Mouse (Mus musculus) stomach, embryonic 15.5 days (tissue): Measurements from ENCODE around the gene Polr3a. TPM values are rescaled to one million over a fixed set of nuclear protein-coding genes. Genes with fewer than 3 reads are reported as not detected.

ENCODE experiments used
- ATAC-seq: fragments of 200-750 bp; cut with Nextera tagmentation; 2 replicates; pipeline ENCODE4 v1.8.0; 2017; ENCODE audit warnings: low read depth, moderate number of reproducible peaks, moderate TSS enrichment; ENCODE audit not compliant: insufficient read depth, low FRiP score
- H3K27ac ChIP-seq: fragments of 300-500 bp; sonication (generic); 2 replicates; pipeline ENCODE4 v1.5.1; 2015; ENCODE audit warnings: mild to moderate bottlenecking, inconsistent platforms
- H3K27me3 ChIP-seq: fragments of 300-500 bp; sonication (generic); replicated peaks from 2 replicates; pipeline ENCODE4 v1.6.1; 2015; ENCODE audit warnings: inconsistent platforms
- H3K36me3 ChIP-seq: fragments of 300-500 bp; sonication (generic); 2 replicates; pipeline ENCODE4 v1.6.1; 2015; ENCODE audit warnings: inconsistent platforms
- H3K4me1 ChIP-seq: fragments of 300-500 bp; sonication (generic); 2 replicates; pipeline ENCODE4 v1.6.1; 2015; ENCODE audit warnings: inconsistent platforms
- H3K4me2 ChIP-seq: fragments of 300-500 bp; sonication (generic); 2 replicates; pipeline ENCODE4 v1.6.1; 2015; ENCODE audit warnings: mild to moderate bottlenecking, inconsistent platforms
- H3K4me3 ChIP-seq: fragments of 300-500 bp; sonication (generic); replicated peaks from 2 replicates; pipeline ENCODE4 v1.5.1; 2015; ENCODE audit warnings: inconsistent platforms
- H3K9ac ChIP-seq: fragments of 300-500 bp; sonication (generic); 2 replicates; pipeline ENCODE4 v1.6.1; 2015; ENCODE audit warnings: inconsistent platforms
- H3K9me3 ChIP-seq: fragments of 300-500 bp; sonication (generic); 2 replicates; pipeline ENCODE4 v1.6.1; 2016; ENCODE audit warnings: inconsistent platforms
- WGBS: fragments of 180-500 bp; shearing (Covaris S2); methylation state at CpG from one replicate; pipeline ENCODE4 v1.1.7; 2015; 5-methylcytosine and 5-hydroxymethylcytosine counted together
- polyA plus RNA-seq: library from polyadenylated mRNA; unstranded; fragments of >200 nt; fragmentation: Nextera tagmentation; extraction: Ambion mirVana; gene quantifications from 2 replicates; pipeline ENCODE4 v1.2.1, GENCODE M21; 2015

Gene Polr3a
- 15.3 and 19.3 TPM in 2 replicates for polyA plus RNA-seq

- H3K4me1 ChIP-seq, result peaks cover 12% of the 10 kb centered on the region
- H3K4me3 ChIP-seq, result peak within 1 kb of the TSS; percentile 65
- peak within 1 kb of the TSS; percentile 62 for H3K4me2 ChIP-seq
- under 1% methylated on average over 30 of the region's 30 CpGs for WGBS
- peak within 1 kb of the TSS; percentile 53 for H3K9ac ChIP-seq
- no peak within 1 kb of the TSS for H3K27ac ChIP-seq
- no peaks in the 10 kb centered on the region for H3K9me3 ChIP-seq
- peak; percentile 58 for ATAC-seq
- no peaks in the 10 kb centered on the region for H3K27me3 ChIP-seq
- peaks cover 17% of the 10 kb centered on the region; the same call in 1 of the 2 replicates for H3K36me3 ChIP-seq
Measured at GRCm38 (mm10) chr14:24486773-24487227, at the start of gene Polr3a, which contains the start of gene Rps24. TSS of gene Polr3a (minus strand) at chr14:24487058. TSS of gene Rps24 (plus strand) at chr14:24487125.

DNA sequence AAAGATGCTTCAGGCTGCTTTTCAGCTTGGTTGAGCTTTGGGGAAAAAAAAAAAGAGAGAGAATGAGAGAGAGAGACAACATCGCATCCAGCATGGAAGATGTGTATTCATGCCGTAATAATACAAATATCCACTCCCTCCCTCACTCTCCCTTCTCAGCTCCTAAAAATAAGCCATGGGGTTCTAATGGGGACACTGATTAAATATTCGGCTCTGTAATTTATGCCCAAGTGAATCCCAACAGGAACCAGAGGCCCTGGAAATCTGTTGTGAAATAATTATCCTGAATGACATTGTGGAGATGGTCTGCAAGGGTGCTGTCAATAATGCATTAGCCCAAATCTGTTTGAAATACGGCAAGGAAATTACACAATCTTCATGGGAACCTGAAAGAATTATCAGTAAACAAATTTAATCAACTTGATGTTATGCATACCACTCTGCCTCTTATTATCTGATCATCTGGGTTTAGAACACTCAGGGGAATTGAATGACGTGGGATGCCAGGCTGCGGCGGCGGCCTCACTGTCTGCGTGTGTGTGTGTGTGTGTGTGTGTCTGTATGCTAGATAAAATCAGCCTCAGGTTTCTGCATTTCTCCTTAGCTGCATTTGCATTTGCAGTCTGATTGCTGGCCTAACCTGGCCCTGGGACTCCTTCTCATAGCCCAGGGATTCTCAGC is 48.1 kb upstream of the Polr3a start:
- Histone ChIP-seq H3K27me3 (no peaks in the 10 kb centered on the region), H3K4me2 (no peak overlapping the region), H3K36me3 (no peaks in the 10 kb centered on the region), H3K4me1 (peaks cover 8% of the 10 kb centered on the region), H3K27ac (no peak overlapping the region), H3K9me3 (no peaks in the 10 kb centered on the region), H3K9ac (no peak overlapping the region), H3K4me3 (no peak overlapping the region)
- 76% methylated on average over 9 of the region's 9 CpGs for WGBS
- no peak for ATAC-seq

GRCm38 (mm10) chr14:24530228-24530627 is 43.4 kb upstream of the Polr3a start:
- 6% methylated on average over 6 of the region's 6 CpGs for WGBS
- peak overlapping the region; percentile 16; the same call in 1 of the 2 replicates for H3K4me2 ChIP-seq

GRCm38 (mm10) chr14:24526440-24526839 is 39.6 kb upstream of the Polr3a start:
- H3K4me2 ChIP-seq, result no peak overlapping the region
- no peak for ATAC-seq
- 67% methylated on average over 10 of the region's 10 CpGs for WGBS
- peaks cover 8% of the 10 kb centered on the region for H3K4me1 ChIP-seq
- H3K9me3 ChIP-seq, result no peaks in the 10 kb centered on the region
- H3K27ac ChIP-seq, result no peak overlapping the region
- no peaks in the 10 kb centered on the region for H3K36me3 ChIP-seq
- no peak overlapping the region for H3K4me3 ChIP-seq
- H3K27me3 ChIP-seq, result no peaks in the 10 kb centered on the region
- no peak overlapping the region for H3K9ac ChIP-seq

More at GRCm38 (mm10) chr14:24530228-24530627, 43.4 kb upstream of the Polr3a start:
- no peaks in the 10 kb centered on the region for H3K27me3 ChIP-seq
- no peak overlapping the region for H3K9ac ChIP-seq
- H3K9me3 ChIP-seq, result no peaks in the 10 kb centered on the region
- no peak overlapping the region for H3K4me3 ChIP-seq
- ATAC-seq, result peak; percentile 61; the same call in 1 of the 2 replicates
- H3K36me3 ChIP-seq, result no peaks in the 10 kb centered on the region
- peaks cover 8% of the 10 kb centered on the region for H3K4me1 ChIP-seq
- H3K27ac ChIP-seq, result no peak overlapping the region

GRCm38 (mm10) chr14:24525677-24526415 is 39.0 kb upstream of the Polr3a start:
- no peaks in the 10 kb centered on the region for H3K9me3 ChIP-seq
- H3K36me3 ChIP-seq, result no peaks in the 10 kb centered on the region
- no peak overlapping the region for H3K4me3 ChIP-seq
- no peak overlapping the region for H3K9ac ChIP-seq
- no peak overlapping the region for H3K4me2 ChIP-seq
- H3K27me3 ChIP-seq, result no peaks in the 10 kb centered on the region
- 61% methylated on average over 10 of the region's 10 CpGs for WGBS
- no peak for ATAC-seq
- peaks cover 8% of the 10 kb centered on the region for H3K4me1 ChIP-seq
- no peak overlapping the region for H3K27ac ChIP-seq

- Histone ChIP-seq H3K36me3 (no peaks in the 10 kb centered on the region), H3K9ac (no peak overlapping the region), H3K4me1 (peaks cover under 1% of the 10 kb centered on the region; the same call in 1 of the 2 replicates), H3K4me3 (no peak overlapping the region), H3K4me2 (no peak overlapping the region), H3K27ac (no peak overlapping the region), H3K9me3 (no peaks in the 10 kb centered on the region), H3K27me3 (no peaks in the 10 kb centered on the region)
- 57% methylated on average over 3 of the region's 3 CpGs for WGBS
- ATAC-seq, result no peak
Measured at GRCm38 (mm10) chr14:24525137-24525536, 38.3 kb upstream of the Polr3a start.

DNA sequence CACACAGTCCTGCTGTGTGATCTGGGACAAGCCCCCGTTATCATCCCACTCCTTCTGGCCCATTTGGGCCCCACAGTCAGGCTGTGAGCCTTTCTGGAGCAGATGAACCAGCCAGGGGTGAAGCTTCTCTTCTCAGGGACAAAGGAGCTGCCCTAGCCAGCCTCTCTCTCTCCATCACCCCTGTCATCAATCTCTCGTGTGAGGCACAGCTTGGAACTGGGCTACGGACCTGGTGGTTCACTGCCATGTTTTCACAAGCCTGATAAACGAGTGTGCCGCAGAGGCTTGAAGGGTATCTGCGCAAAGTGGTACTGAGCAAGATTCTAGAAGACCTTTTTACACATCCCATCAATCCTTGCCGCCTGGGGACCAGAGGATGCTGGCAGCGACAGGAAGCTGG is 34.7 kb upstream of the Polr3a start:
- Histone ChIP-seq H3K36me3 (no peaks in the 10 kb centered on the region), H3K9me3 (no peaks in the 10 kb centered on the region), H3K27me3 (no peaks in the 10 kb centered on the region), H3K27ac (no peak overlapping the region), H3K9ac (no peak overlapping the region), H3K4me3 (no peak overlapping the region), H3K4me1 (no peaks in the 10 kb centered on the region), H3K4me2 (no peak overlapping the region)
- 48% methylated on average over 8 of the region's 8 CpGs for WGBS
- ATAC-seq, result no peak

GRCm38 (mm10) chr14:24512527-24513161 is 25.8 kb upstream of the Polr3a start:
- H3K4me3 ChIP-seq, result no peak overlapping the region
- H3K9ac ChIP-seq, result no peak overlapping the region
- H3K36me3 ChIP-seq, result no peaks in the 10 kb centered on the region
- H3K9me3 ChIP-seq, result no peaks in the 10 kb centered on the region
- ATAC-seq, result no peak
- WGBS, result 81% methylated on average over 6 of the region's 6 CpGs
- H3K27ac ChIP-seq, result no peak overlapping the region
- H3K27me3 ChIP-seq, result no peaks in the 10 kb centered on the region
- peaks cover 8% of the 10 kb centered on the region for H3K4me1 ChIP-seq
- H3K4me2 ChIP-seq, result no peak overlapping the region

DNA sequence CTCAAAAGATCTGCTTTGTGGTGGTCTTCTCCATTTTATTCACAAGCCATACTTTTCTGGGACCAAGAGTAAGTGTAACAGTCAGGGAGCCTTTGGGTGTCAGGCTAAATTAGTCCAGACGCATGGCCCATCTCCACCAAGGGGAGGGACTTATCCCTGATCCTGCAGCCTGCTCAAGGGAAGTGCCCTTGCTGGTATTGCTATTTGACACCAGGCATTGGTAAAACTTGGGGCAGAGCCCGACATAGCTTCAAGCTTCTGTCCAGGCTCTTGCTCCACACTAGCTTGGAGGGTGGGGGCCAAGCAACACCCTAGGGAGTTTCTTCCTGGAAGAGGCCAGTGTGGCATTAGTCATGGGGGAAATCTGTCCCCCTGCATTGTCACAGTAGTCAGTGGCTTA is 23.8 kb upstream of the Polr3a start:
- Histone ChIP-seq H3K27ac (no peak overlapping the region), H3K4me1 (peaks cover 13% of the 10 kb centered on the region), H3K36me3 (no peaks in the 10 kb centered on the region), H3K9ac (no peak overlapping the region), H3K27me3 (no peaks in the 10 kb centered on the region), H3K4me3 (no peak overlapping the region), H3K9me3 (no peaks in the 10 kb centered on the region), H3K4me2 (no peak overlapping the region)
- WGBS, result 85% methylated on average over 2 of the region's 2 CpGs
- ATAC-seq, result no peak

DNA sequence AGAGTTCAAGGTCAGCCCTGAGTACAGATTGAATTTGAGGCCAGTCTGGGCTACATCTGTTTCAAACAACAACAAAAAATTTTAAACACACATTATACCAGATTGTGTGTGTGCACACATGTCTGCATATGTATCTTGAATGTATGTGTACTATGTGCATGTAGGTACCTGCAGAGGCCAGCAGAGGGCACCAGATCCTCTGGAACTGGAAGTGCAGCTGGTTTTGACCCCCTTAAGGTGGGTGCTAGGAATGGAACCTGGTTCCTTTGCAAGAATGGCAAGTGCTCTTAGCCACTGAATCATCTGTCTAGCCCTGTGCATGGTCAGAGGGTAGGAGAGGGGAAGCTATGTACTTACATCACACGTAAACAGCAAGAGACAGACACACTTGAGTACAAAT is 23.4 kb upstream of the Polr3a start:
- H3K9me3 ChIP-seq, result no peaks in the 10 kb centered on the region
- ATAC-seq, result no peak
- H3K4me2 ChIP-seq, result no peak overlapping the region
- H3K27me3 ChIP-seq, result no peaks in the 10 kb centered on the region
- H3K4me3 ChIP-seq, result no peak overlapping the region
- H3K36me3 ChIP-seq, result no peaks in the 10 kb centered on the region
- H3K9ac ChIP-seq, result no peak overlapping the region
- H3K27ac ChIP-seq, result no peak overlapping the region
- 94% methylated on average over 1 of the region's 1 CpGs for WGBS
- peaks cover 13% of the 10 kb centered on the region for H3K4me1 ChIP-seq

DNA sequence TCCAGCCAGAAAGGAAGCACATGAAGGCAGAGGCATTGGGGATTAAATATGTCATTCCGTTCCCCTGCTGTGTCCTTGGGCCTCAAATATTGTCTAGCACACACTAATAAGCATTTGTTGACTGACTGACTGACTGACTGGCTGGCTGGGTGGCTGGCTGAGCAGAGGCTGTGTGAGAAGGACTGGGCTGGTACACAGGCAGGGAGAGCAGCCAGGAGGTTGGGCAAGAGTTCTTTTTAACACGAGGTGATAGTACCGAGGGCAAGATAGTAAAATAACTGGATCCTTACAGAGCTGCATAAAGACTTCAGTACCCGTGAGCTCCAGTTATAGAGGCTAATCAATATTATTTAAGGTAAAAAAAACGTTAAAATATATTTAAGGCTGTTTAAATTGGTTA is 22.7 kb upstream of the Polr3a start:
- H3K4me1 ChIP-seq, result peaks cover 13% of the 10 kb centered on the region
- no peak overlapping the region for H3K4me2 ChIP-seq
- H3K27me3 ChIP-seq, result no peaks in the 10 kb centered on the region
- H3K36me3 ChIP-seq, result no peaks in the 10 kb centered on the region
- ATAC-seq, result no peak
- no peak overlapping the region for H3K9ac ChIP-seq
- H3K9me3 ChIP-seq, result no peaks in the 10 kb centered on the region
- WGBS, result 63% methylated on average over 5 of the region's 5 CpGs
- H3K4me3 ChIP-seq, result no peak overlapping the region
- no peak overlapping the region for H3K27ac ChIP-seq
